Mouse (Mus musculus): ENCODE measurements around the gene Sec61a2. TPM values are rescaled to one million over a fixed set of nuclear protein-coding genes. Genes with fewer than 3 reads are reported as not detected.

Gene Sec61a2
- polyA plus RNA-seq, 1 experiment from 2014 or later, result 19.6 TPM

DNA sequence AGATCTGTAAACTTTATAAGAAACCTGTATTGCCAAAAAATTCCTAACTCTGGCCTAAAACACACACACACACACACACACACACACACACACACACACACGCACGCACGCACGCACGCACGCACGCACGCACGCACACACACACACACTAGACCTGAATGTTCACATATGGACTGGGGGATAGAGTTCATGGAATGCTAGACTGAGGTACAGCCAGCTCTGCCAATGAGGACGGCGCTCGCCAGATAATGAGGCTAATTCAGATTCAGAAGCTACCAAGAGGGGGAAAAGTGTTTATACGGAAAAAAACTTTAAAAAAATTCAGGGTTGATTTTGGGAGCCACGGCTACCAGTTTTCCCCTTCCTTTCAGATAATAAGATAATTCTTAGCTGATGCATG is 44.7 kb upstream of the Sec61a2 start:
- no peaks in the 10 kb centered on the region for H3K9me3 ChIP-seq (ENCODE audit: control insufficient read depth, low read length)
- ATAC-seq (ENCODE audit: low FRiP score, low TSS enrichment), result no peak
- no peaks in the 10 kb centered on the region for H3K27me3 ChIP-seq (ENCODE audit: control insufficient read depth, insufficient read depth, low read length)
- no peaks in the 10 kb centered on the region for H3K36me3 ChIP-seq (ENCODE audit: control insufficient read depth, insufficient read depth, low read length)
- no peak overlapping the region for H3K9ac ChIP-seq (ENCODE audit: low read length)
- H3K27ac ChIP-seq (replicated peaks), result no peak overlapping the region
- H3K4me3 ChIP-seq (ENCODE audit: low read depth, low read length), result no peak overlapping the region
- WGBS, result 88% methylated on average over 14 of the region's 14 CpGs
- TF ChIP-seq CTCF (IDR thresholded peaks at IDR 0.05; ENCODE audit: low read depth) (no peak), EP300 (optimal IDR thresholded peaks at IDR 0.05) (no peak)
- H3K4me1 ChIP-seq (replicated peaks; ENCODE audit: control insufficient read depth, insufficient read depth), result no peaks in the 10 kb centered on the region
- no peak overlapping the region for H3K4me2 ChIP-seq (replicated peaks; ENCODE audit: low read depth)
- DNase-seq (ENCODE audit: low spot score), result no peak

GRCm38 (mm10) chr2:5939319-5939718 is 44.1 kb upstream of the Sec61a2 start:
- no peak overlapping the region for H3K27ac ChIP-seq (replicated peaks)
- H3K36me3 ChIP-seq (ENCODE audit: control insufficient read depth, insufficient read depth, low read length), result no peaks in the 10 kb centered on the region
- DNase-seq (ENCODE audit: low spot score), result no peak
- ATAC-seq (ENCODE audit: low FRiP score, low TSS enrichment), result no peak
- H3K4me1 ChIP-seq (replicated peaks; ENCODE audit: control insufficient read depth, insufficient read depth), result no peaks in the 10 kb centered on the region
- no peak overlapping the region for H3K9ac ChIP-seq (ENCODE audit: low read length)
- no peaks in the 10 kb centered on the region for H3K9me3 ChIP-seq (ENCODE audit: control insufficient read depth, low read length)
- H3K27me3 ChIP-seq (ENCODE audit: control insufficient read depth, insufficient read depth, low read length), result no peaks in the 10 kb centered on the region
- H3K4me3 ChIP-seq (ENCODE audit: low read depth, low read length), result no peak overlapping the region
- no peak overlapping the region for H3K4me2 ChIP-seq (replicated peaks; ENCODE audit: low read depth)
- no peak for TF ChIP-seq CTCF (IDR thresholded peaks at IDR 0.05; ENCODE audit: low read depth)
- 75% methylated on average over 3 of the region's 3 CpGs for WGBS

DNA sequence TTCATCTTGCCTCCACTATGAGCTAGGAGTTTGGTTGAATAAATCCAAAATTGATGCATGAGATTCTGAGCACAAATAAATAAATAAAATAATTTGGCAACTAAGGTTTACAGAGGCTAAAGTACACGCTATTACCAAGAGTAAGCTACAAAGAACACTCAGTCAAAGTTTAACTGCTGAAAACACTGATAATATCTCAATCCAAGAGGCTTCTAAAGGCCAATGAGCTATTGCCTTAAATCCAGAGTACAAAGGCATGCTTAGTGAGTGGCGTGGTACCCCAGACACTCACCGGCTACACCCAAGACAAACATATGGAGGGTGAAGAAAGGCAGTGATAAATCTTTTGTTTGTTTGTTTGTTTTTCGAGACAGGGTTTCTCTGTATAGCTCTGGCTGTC is 41.3 kb upstream of the Sec61a2 start:
- H3K36me3 ChIP-seq (ENCODE audit: control insufficient read depth, insufficient read depth, low read length), result no peaks in the 10 kb centered on the region
- no peak for ATAC-seq (ENCODE audit: low FRiP score, low TSS enrichment)
- 59% methylated on average over 4 of the region's 4 CpGs for WGBS

DNA sequence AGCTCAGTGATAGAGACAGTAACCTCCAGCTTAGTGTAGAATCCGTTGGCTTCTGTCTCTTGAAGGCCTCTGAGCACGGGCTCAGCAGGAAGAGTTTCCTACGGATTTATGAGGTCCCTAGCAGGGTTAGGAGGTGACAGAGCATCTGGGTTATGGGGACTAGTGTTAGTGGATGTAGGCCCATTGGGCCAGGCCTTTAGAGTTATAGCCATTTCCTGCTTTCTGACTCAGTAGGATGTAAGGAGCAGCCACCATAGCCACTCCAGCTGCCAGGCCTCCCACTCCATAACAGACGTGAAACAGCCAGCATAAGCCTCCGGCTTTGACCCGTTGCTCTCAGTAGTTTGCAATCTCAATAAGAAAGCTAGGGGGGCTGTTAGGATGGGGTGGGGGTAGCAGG is 40.8 kb upstream of the Sec61a2 start:
- no peak overlapping the region for H3K4me2 ChIP-seq (replicated peaks; ENCODE audit: low read depth)
- H3K9ac ChIP-seq (ENCODE audit: low read length), result no peak overlapping the region
- no peaks in the 10 kb centered on the region for H3K9me3 ChIP-seq (ENCODE audit: control insufficient read depth, low read length)
- 79% methylated on average over 6 of the region's 6 CpGs for WGBS
- TF ChIP-seq EP300 (optimal IDR thresholded peaks at IDR 0.05) (no peak), CTCF (IDR thresholded peaks at IDR 0.05; ENCODE audit: low read depth) (no peak)
- DNase-seq (ENCODE audit: low spot score), result no peak
- no peaks in the 10 kb centered on the region for H3K36me3 ChIP-seq (ENCODE audit: control insufficient read depth, insufficient read depth, low read length)
- H3K27me3 ChIP-seq (ENCODE audit: control insufficient read depth, insufficient read depth, low read length), result no peaks in the 10 kb centered on the region
- H3K27ac ChIP-seq (replicated peaks), result no peak overlapping the region
- no peaks in the 10 kb centered on the region for H3K4me1 ChIP-seq (replicated peaks; ENCODE audit: control insufficient read depth, insufficient read depth)
- no peak for ATAC-seq (ENCODE audit: low FRiP score, low TSS enrichment)
- no peak overlapping the region for H3K4me3 ChIP-seq (ENCODE audit: low read depth, low read length)

More for the DNA sequence above, 41.3 kb upstream of the Sec61a2 start:
- Histone ChIP-seq H3K9me3 (ENCODE audit: control insufficient read depth, low read length) (no peaks in the 10 kb centered on the region), H3K27ac (replicated peaks) (no peak overlapping the region), H3K4me3 (ENCODE audit: low read depth, low read length) (no peak overlapping the region), H3K4me2 (replicated peaks; ENCODE audit: low read depth) (no peak overlapping the region), H3K9ac (ENCODE audit: low read length) (no peak overlapping the region), H3K27me3 (ENCODE audit: control insufficient read depth, insufficient read depth, low read length) (no peaks in the 10 kb centered on the region), H3K4me1 (replicated peaks; ENCODE audit: control insufficient read depth, insufficient read depth) (no peaks in the 10 kb centered on the region)
- no peak for DNase-seq (ENCODE audit: low spot score)
- TF ChIP-seq EP300 (optimal IDR thresholded peaks at IDR 0.05), result no peak

- Histone ChIP-seq H3K4me2 (replicated peaks; ENCODE audit: low read depth) (no peak overlapping the region), H3K4me3 (ENCODE audit: low read depth, low read length) (no peak overlapping the region), H3K36me3 (ENCODE audit: control insufficient read depth, insufficient read depth, low read length) (no peaks in the 10 kb centered on the region), H3K9ac (ENCODE audit: low read length) (no peak overlapping the region), H3K27me3 (ENCODE audit: control insufficient read depth, insufficient read depth, low read length) (no peaks in the 10 kb centered on the region), H3K27ac (replicated peaks) (no peak overlapping the region), H3K4me1 (replicated peaks; ENCODE audit: control insufficient read depth, insufficient read depth) (no peaks in the 10 kb centered on the region), H3K9me3 (ENCODE audit: control insufficient read depth, low read length) (no peaks in the 10 kb centered on the region)
- ATAC-seq (ENCODE audit: low FRiP score, low TSS enrichment) (no peak), DNase-seq (ENCODE audit: low spot score) (no peak)
- 91% methylated on average over 3 of the region's 3 CpGs for WGBS
- TF ChIP-seq EP300 (optimal IDR thresholded peaks at IDR 0.05) (no peak), CTCF (IDR thresholded peaks at IDR 0.05; ENCODE audit: low read depth) (no peak)
These were observed 39.7 kb upstream of the Sec61a2 start for GRCm38 (mm10) chr2:5934936-5935335.

GRCm38 (mm10) chr2:5931938-5932337 is 36.7 kb upstream of the Sec61a2 start:
- DNase-seq (ENCODE audit: low spot score) (no peak), ATAC-seq (ENCODE audit: low FRiP score, low TSS enrichment) (no peak)
- WGBS, result 89% methylated on average over 5 of the region's 5 CpGs

More at GRCm38 (mm10) chr2:5931938-5932337, 36.7 kb upstream of the Sec61a2 start:
- no peaks in the 10 kb centered on the region for H3K36me3 ChIP-seq (ENCODE audit: control insufficient read depth, insufficient read depth, low read length)
- no peak overlapping the region for H3K4me2 ChIP-seq (replicated peaks; ENCODE audit: low read depth)
- no peaks in the 10 kb centered on the region for H3K4me1 ChIP-seq (replicated peaks; ENCODE audit: control insufficient read depth, insufficient read depth)
- no peak overlapping the region for H3K4me3 ChIP-seq (ENCODE audit: low read depth, low read length)
- no peak overlapping the region for H3K27ac ChIP-seq (replicated peaks)
- H3K9me3 ChIP-seq (ENCODE audit: control insufficient read depth, low read length), result no peaks in the 10 kb centered on the region
- TF ChIP-seq CTCF (IDR thresholded peaks at IDR 0.05; ENCODE audit: low read depth) (no peak), EP300 (optimal IDR thresholded peaks at IDR 0.05) (no peak)
- no peaks in the 10 kb centered on the region for H3K27me3 ChIP-seq (ENCODE audit: control insufficient read depth, insufficient read depth, low read length)
- H3K9ac ChIP-seq (ENCODE audit: low read length), result no peak overlapping the region
